Mouse (Mus musculus): ENCODE data around the gene Oxsm. TPM values are rescaled to one million over a fixed set of nuclear protein-coding genes. Genes with fewer than 3 reads are reported as not detected.

Oxsm gene
- total and polyA plus RNA-seq, 2 experiments from 2014 or later, result 1.3 to 5.5 TPM

DNA sequence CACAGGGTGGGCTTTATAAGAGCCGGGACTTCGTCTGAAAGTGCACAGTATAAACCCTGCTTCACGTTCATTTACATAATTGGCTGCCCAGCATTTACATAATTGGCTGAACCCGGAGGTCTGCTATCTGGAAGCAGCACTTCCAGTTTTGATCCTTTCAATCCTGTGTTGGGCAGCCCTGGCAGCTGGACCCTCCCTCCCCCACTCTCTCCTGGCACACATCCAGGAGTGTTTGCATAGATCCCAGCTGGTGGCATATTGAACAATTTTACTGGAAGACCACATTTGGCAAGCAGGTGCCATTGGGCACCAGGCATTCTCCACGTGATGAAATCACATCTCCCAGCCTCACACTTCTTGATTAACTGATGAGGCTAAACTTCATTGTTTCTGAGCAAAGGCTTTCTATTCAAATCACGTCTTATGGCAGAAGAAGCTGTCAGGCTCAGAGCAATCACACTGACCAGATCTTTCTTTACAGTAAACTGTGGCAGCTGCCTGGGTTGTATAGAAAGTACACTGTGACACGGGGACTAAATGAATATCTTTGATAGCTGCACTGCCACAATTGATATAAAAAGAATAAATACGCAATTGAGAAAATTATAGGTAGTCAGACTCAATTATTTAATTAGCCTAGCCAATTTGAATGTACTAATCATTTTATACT lies 48.5 kb downstream of the Oxsm start:
- Histone ChIP-seq H3K9ac (replicated peaks; ENCODE audit: low read length, poor library complexity, severe bottlenecking) (no peak overlapping the region), H3K4me1 (ENCODE audit: insufficient read depth, low read length) (no peaks in the 10 kb centered on the region), H3K4me3 (ENCODE audit: low read depth, low read length) (no peak overlapping the region), H3K4me2 (ENCODE audit: low read depth, low read length, poor library complexity, severe bottlenecking) (peak overlapping the region; percentile 16; the same call in 1 of the 2 replicates), H3K9me3 (ENCODE audit: low read length) (no peaks in the 10 kb centered on the region), H3K36me3 (ENCODE audit: insufficient read depth, low read length) (no peaks in the 10 kb centered on the region), H3K27me3 (ENCODE audit: insufficient read depth, low read length) (no peaks in the 10 kb centered on the region), H3K27ac (ENCODE audit: low read depth, low read length) (no peak overlapping the region)
- DNase-seq (ENCODE audit: low spot score) (peak; percentile 97), ATAC-seq (ENCODE audit: low FRiP score) (peak; percentile 85)
- TF ChIP-seq CTCF (IDR thresholded peaks at IDR 0.05), result no peak
- 9% methylated on average over 8 of the region's 8 CpGs for WGBS

DNA sequence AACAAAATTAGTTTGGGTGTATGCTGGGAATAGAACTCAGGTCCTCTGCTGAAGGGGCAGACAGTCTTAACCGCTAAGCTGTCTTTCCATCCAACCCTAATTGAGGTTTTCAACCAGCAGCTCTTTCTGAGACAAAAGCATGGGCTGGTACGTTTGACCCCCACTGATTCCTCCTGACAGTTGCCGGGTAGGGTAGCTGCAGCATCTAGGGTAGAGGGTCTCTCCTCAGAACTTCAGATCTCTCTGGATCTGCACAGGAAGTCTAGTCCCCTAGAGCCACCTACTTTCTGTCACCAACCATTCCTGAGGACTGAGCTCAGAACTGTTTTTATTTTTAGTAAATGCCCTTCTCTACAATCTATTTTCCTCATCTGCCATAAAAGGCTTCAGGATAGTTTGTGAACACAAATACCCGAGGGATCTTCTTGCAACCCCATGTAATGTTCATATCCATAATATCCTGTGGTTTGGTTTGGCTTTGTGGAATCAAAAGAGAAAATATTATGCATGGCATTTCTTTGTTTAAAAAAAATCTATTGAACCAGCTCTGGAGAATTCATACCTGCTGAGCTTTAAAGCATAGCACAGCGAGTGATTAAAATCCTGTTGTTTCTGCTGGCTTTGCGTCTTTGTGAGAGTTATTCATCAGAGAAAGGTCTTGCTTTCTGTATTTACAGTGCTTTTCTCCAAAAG lies 49.2 kb downstream of the Oxsm start:
- Histone ChIP-seq H3K4me3 (ENCODE audit: low read depth, low read length) (no peak overlapping the region), H3K9ac (replicated peaks; ENCODE audit: low read length, poor library complexity, severe bottlenecking) (no peak overlapping the region), H3K27ac (ENCODE audit: low read depth, low read length) (no peak overlapping the region), H3K27me3 (ENCODE audit: insufficient read depth, low read length) (no peaks in the 10 kb centered on the region), H3K4me2 (ENCODE audit: low read depth, low read length, poor library complexity, severe bottlenecking) (peak overlapping the region; percentile 16; the same call in 1 of the 2 replicates), H3K4me1 (ENCODE audit: insufficient read depth, low read length) (no peaks in the 10 kb centered on the region), H3K9me3 (ENCODE audit: low read length) (no peaks in the 10 kb centered on the region), H3K36me3 (ENCODE audit: insufficient read depth, low read length) (no peaks in the 10 kb centered on the region)
- no peak for TF ChIP-seq CTCF (IDR thresholded peaks at IDR 0.05)
- WGBS, result 8% methylated on average over 6 of the region's 6 CpGs
- peak; percentile 22 for DNase-seq (ENCODE audit: low spot score)
- ATAC-seq (ENCODE audit: low FRiP score), result 0 out of 2 replicates have a peak, but pooled peaks have one; percentile 6

DNA sequence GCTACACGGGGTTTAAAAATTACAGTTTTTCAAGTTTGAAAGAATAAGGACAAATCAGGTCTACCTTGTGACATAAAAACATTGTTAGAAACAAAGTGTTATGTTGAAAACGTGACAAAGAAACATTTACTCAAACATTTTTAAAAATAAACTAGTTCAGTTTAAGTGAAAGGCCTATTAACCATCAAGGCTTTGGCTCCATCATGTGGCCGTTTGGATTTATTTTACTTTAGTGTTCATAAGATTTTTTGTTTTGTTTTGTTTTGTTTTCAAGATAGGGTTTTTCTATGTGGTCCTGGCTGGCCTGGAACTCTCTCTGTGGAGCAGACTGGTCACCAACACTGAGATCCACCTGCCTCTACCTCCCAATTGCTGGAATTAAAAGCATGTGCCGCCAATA lies 53.1 kb downstream of the Oxsm start:
- H3K27ac ChIP-seq (ENCODE audit: low read depth, low read length), result no peak overlapping the region
- H3K4me3 ChIP-seq (ENCODE audit: low read depth, low read length), result no peak overlapping the region
- DNase-seq (ENCODE audit: low spot score) (peak; percentile 80), ATAC-seq (ENCODE audit: low FRiP score) (no peak)
- no peak overlapping the region for H3K4me2 ChIP-seq (ENCODE audit: low read depth, low read length, poor library complexity, severe bottlenecking)
- H3K36me3 ChIP-seq (ENCODE audit: insufficient read depth, low read length), result no peaks in the 10 kb centered on the region
- 55% methylated on average over 4 of the region's 4 CpGs for WGBS
- no peaks in the 10 kb centered on the region for H3K4me1 ChIP-seq (ENCODE audit: insufficient read depth, low read length)
- H3K9me3 ChIP-seq (ENCODE audit: low read length), result no peaks in the 10 kb centered on the region
- H3K9ac ChIP-seq (replicated peaks; ENCODE audit: low read length, poor library complexity, severe bottlenecking), result no peak overlapping the region
- TF ChIP-seq CTCF (IDR thresholded peaks at IDR 0.05), result peak; percentile 80
- H3K27me3 ChIP-seq (ENCODE audit: insufficient read depth, low read length), result no peaks in the 10 kb centered on the region

DNA sequence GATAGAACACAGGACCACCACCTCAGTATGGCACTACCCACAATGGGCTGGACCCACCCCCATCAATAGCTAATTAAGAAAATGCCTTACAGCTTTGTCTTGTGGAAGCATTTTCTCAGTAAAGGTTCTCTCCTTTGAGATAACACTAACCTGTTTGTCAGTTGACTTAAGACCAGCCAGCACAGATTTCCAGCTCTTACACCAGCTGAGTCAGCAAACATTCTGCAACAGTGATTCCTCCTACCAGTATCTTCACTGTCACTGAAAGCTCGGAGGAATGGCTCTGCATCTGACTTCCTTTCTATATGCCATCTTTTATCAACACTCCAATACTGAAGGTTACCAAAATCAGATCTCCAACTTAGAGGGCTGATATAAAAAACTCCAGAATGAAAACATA lies 54.1 kb downstream of the Oxsm start:
- WGBS, result 80% methylated on average over 1 of the region's 1 CpGs
- Histone ChIP-seq H3K4me3 (ENCODE audit: low read depth, low read length) (no peak overlapping the region), H3K4me2 (ENCODE audit: low read depth, low read length, poor library complexity, severe bottlenecking) (no peak overlapping the region), H3K9me3 (ENCODE audit: low read length) (no peaks in the 10 kb centered on the region), H3K9ac (replicated peaks; ENCODE audit: low read length, poor library complexity, severe bottlenecking) (no peak overlapping the region), H3K36me3 (ENCODE audit: insufficient read depth, low read length) (no peaks in the 10 kb centered on the region), H3K27me3 (ENCODE audit: insufficient read depth, low read length) (no peaks in the 10 kb centered on the region), H3K27ac (ENCODE audit: low read depth, low read length) (no peak overlapping the region), H3K4me1 (ENCODE audit: insufficient read depth, low read length) (no peaks in the 10 kb centered on the region)
- no peak for TF ChIP-seq CTCF (IDR thresholded peaks at IDR 0.05)
- ATAC-seq (ENCODE audit: low FRiP score) (no peak), DNase-seq (ENCODE audit: low spot score) (no peak)

DNA sequence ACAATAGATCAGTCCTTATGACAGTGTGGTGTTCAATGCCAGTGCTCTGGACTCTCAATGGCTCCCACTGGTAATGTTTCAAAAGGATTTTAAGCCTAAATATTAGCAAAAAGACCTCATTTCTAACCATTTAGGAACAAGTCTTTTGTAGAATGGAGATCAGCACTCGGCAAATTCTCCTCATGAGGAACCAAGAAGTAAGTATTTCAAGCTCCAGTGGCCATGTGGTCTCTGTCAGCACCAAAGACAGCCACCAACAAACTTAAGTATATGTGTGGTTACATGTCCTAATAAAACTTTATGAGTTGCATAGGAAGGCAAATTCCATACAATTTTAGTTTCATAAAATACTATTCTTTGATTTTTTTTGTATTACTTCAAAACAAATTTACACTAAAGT lies 55.5 kb downstream of the Oxsm start:
- no peak for TF ChIP-seq CTCF (IDR thresholded peaks at IDR 0.05)
- DNase-seq (ENCODE audit: low spot score) (no peak), ATAC-seq (ENCODE audit: low FRiP score) (no peak)
- no peak overlapping the region for H3K27ac ChIP-seq (ENCODE audit: low read depth, low read length)
- no peak overlapping the region for H3K4me2 ChIP-seq (ENCODE audit: low read depth, low read length, poor library complexity, severe bottlenecking)
- no peak overlapping the region for H3K9ac ChIP-seq (replicated peaks; ENCODE audit: low read length, poor library complexity, severe bottlenecking)
- no peaks in the 10 kb centered on the region for H3K36me3 ChIP-seq (ENCODE audit: insufficient read depth, low read length)
- WGBS, result 78% methylated on average over 1 of the region's 1 CpGs
- H3K9me3 ChIP-seq (ENCODE audit: low read length), result no peaks in the 10 kb centered on the region
- H3K27me3 ChIP-seq (ENCODE audit: insufficient read depth, low read length), result no peaks in the 10 kb centered on the region
- no peak overlapping the region for H3K4me3 ChIP-seq (ENCODE audit: low read depth, low read length)
- no peaks in the 10 kb centered on the region for H3K4me1 ChIP-seq (ENCODE audit: insufficient read depth, low read length)

DNA sequence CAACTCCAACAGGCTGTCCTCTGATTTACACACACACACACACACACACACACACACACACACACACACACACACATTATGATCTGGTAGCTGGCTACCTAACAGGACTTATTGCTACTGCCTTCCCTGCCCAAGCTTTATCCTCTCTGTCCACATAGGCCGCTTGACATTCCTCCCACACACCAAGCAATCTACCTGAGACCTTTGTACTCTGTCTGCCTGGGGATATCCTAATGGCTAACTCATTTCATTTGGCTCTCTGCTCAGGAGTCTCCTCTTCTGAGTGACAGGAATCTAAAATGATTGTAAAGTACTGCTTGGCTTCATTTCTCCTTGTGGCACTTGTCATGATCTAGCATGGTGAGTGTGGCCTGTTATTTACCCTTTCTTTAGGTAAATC lies 60.5 kb downstream of the Oxsm start:
- DNase-seq (ENCODE audit: low spot score) (no peak), ATAC-seq (ENCODE audit: low FRiP score) (no peak)
- Histone ChIP-seq H3K27ac (ENCODE audit: low read depth, low read length) (no peak overlapping the region), H3K4me1 (ENCODE audit: insufficient read depth, low read length) (no peaks in the 10 kb centered on the region), H3K9ac (replicated peaks; ENCODE audit: low read length, poor library complexity, severe bottlenecking) (no peak overlapping the region), H3K4me2 (ENCODE audit: low read depth, low read length, poor library complexity, severe bottlenecking) (no peak overlapping the region), H3K36me3 (ENCODE audit: insufficient read depth, low read length) (no peaks in the 10 kb centered on the region), H3K27me3 (ENCODE audit: insufficient read depth, low read length) (no peaks in the 10 kb centered on the region), H3K4me3 (ENCODE audit: low read depth, low read length) (no peak overlapping the region), H3K9me3 (ENCODE audit: low read length) (no peaks in the 10 kb centered on the region)
- TF ChIP-seq CTCF (IDR thresholded peaks at IDR 0.05), result no peak
- WGBS, result 78% methylated on average over 1 of the region's 1 CpGs

Other genes with a start within 250 kb of the Oxsm start
- gene Ngly1, start 528 bp downstream of the Oxsm start, total RNA-seq (2014; rRNA removed), result 16.4 and 27.4 TPM in 2 replicates
- gene Ngly1, start 528 bp downstream of the Oxsm start, polyA plus RNA-seq (2015; fragmentation: Nextera tagmentation; extraction: Ambion mirVana), result 23.7 and 23.8 TPM in 2 replicates
- gene Top2b, start 115.4 kb upstream of the Oxsm start, total RNA-seq (2014; rRNA removed), result 136 and 214 TPM in 2 replicates
- 40.8 and 55.8 TPM in 2 replicates for gene Top2b, start 115.4 kb upstream of the Oxsm start, polyA plus RNA-seq (2015; fragmentation: Nextera tagmentation; extraction: Ambion mirVana)